Mouse (Mus musculus): ENCODE measurements around the gene Cldn7.
"Not testable (repeated sequence)": the region's sequence is repeated elsewhere in the genome, so short reads cannot be mapped to it uniquely, and the experiment has no call there.

Gene Cldn7

GRCm38 (mm10) chr11:70015677-70016076 lies 51.1 kb downstream of the Cldn7 start:
- DNase-seq (ENCODE audit: low spot score), result no peak

- DNase-seq (ENCODE audit: low spot score), result not testable (repeated sequence)
These were observed 51.6 kb downstream of the Cldn7 start for GRCm38 (mm10) chr11:70016177-70016576.

GRCm38 (mm10) chr11:70016669-70017068 lies 52.1 kb downstream of the Cldn7 start, which contains the start of gene Dlg4:
Gene Dlg4 (plus strand): TSS chr11:70016942.
- no peak for DNase-seq (ENCODE audit: low spot score)

- DNase-seq (ENCODE audit: low spot score), result no peak
These were observed 52.7 kb downstream of the Cldn7 start for GRCm38 (mm10) chr11:70017199-70017767.
